Mouse (Mus musculus): ENCODE data around the gene Fbln5.

DNA sequence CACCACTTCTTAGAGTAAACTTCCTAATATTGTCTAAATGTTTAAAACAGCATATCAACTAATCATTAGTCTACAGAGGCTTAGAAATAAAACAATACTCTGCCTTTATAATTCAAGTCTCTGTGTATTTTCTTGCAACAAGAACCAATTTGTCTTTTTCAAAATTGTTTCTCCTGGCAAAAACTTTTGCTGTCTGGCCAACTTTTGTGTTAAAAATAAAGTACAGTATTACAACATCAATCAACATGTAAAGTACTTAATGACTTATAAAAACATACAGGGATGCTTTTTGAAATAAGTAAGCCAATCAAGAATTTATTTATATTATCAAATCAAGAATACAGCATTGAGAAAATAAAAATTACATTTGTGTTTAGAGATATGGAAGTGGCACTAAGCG lies 41.4 kb upstream of the Fbln5 start:
- TF ChIP-seq CTCF (IDR thresholded peaks at IDR 0.05; ENCODE audit: low read depth), result no peak
- no peak for TF ChIP-seq EP300 (optimal IDR thresholded peaks at IDR 0.05)

Data from stomach, postnatal 0 days (tissue).